Mouse (Mus musculus): ENCODE results near the gene Sag. TPM values are rescaled to one million over a fixed set of nuclear protein-coding genes. Genes with fewer than 3 reads are reported as not detected.

The Sag gene
- total RNA-seq, 2 experiments from 2014 or later: 1.9 to 2.1 TPM

GRCm38 (mm10) chr1:87892499-87892898 lies 89.0 kb downstream of the Sag start:
- no peak for DNase-seq (ENCODE audit: low spot score in 2 of 2)

DNA sequence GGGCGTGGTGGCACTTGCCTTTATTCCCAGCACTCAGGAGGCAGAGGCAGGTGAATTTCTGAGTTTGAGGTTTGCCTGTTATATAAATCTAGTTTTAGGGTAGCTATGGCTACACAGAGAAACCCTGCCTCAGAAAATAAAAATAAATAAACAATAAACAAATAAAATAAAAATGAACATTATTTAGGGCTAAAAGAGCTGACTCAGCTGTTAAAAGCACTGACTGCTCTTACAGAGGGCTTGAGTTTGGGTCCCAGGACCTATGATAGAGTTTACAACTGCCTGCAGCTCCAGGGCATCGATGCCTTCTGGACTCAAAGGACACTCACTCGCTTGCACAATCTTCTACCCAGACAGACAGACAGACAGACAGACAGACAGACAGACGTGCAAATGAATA lies 89.9 kb downstream of the Sag start:
- DNase-seq (ENCODE audit: low spot score in 2 of 2): no peak

Other genes starting within 250 kb of the Sag start
- gene Ngef, start 229.8 kb upstream of the Sag start, total RNA-seq (2021): 100 to 1,000 TPM; 112 to 115 TPM
- gene Inpp5d, start 183.4 kb upstream of the Sag start, total RNA-seq (2021): 10 to 100 TPM; 13.6 to 16.8 TPM
- 10 to 100 TPM; 61.1 to 64.7 TPM for gene Atg16l1, start 47.8 kb upstream of the Sag start, total RNA-seq (2021)
- 100 to 1,000 TPM in 1 of 2 experiments, 10 to 100 TPM in 1; 92.0 to 100 TPM for gene Dgkd, start 49.6 kb downstream of the Sag start, total RNA-seq (2021)
- gene Usp40, start 204.9 kb downstream of the Sag start, total RNA-seq (2021): 10 to 100 TPM; 18.4 to 19.8 TPM